Mouse (Mus musculus) forebrain, embryonic 11.5 days (tissue): ENCODE results near the gene Rps6kb2. TPM values are rescaled to one million over a fixed set of nuclear protein-coding genes. Genes with fewer than 3 reads are reported as not detected.

Source experiments
- ATAC-seq: fragments of 200-750 bp; cut with Nextera tagmentation; replicated peaks from 2 replicates; pipeline ENCODE4 v1.8.0; 2017; ENCODE audit warnings: moderate TSS enrichment; ENCODE audit not compliant: low FRiP score
- DNase-seq: peaks from one replicate; pipeline ENCODE4 v3.0.0-alpha.2; 2017; ENCODE audit warnings: low spot score
- H3K27ac ChIP-seq: fragments of 300-500 bp; sonication (generic); 2 replicates; pipeline ENCODE4 v1.5.1; 2014; ENCODE audit warnings: low read depth, low read length
- H3K27me3 ChIP-seq: fragments of 300-500 bp; sonication (generic); 2 replicates; pipeline ENCODE4 v1.6.1; 2014; ENCODE audit warnings: mild to moderate bottlenecking, low read length, mixed read lengths; ENCODE audit not compliant: control insufficient read depth, insufficient read depth
- H3K36me3 ChIP-seq: fragments of 300-500 bp; sonication (generic); 2 replicates; pipeline ENCODE4 v1.6.1; 2014; ENCODE audit warnings: mild to moderate bottlenecking, low read length, moderate library complexity, mixed read lengths; ENCODE audit not compliant: control insufficient read depth, insufficient read depth
- H3K4me1 ChIP-seq: fragments of 300-500 bp; sonication (generic); replicated peaks from 2 replicates; pipeline ENCODE4 v1.6.1; 2014; ENCODE audit warnings: low read length, mixed read lengths; ENCODE audit not compliant: control insufficient read depth, insufficient read depth
- H3K4me2 ChIP-seq: fragments of 300-500 bp; sonication (generic); 2 replicates; pipeline ENCODE4 v1.6.1; 2014; ENCODE audit warnings: low read depth, mild to moderate bottlenecking, low read length, moderate library complexity, mixed read lengths; ENCODE audit not compliant: severe bottlenecking
- H3K4me3 ChIP-seq: fragments of 300-500 bp; sonication (generic); 2 replicates; pipeline ENCODE4 v1.5.1; 2014; ENCODE audit warnings: low read depth, low read length
- H3K9ac ChIP-seq: fragments of 300-500 bp; sonication (generic); 2 replicates; pipeline ENCODE4 v1.6.1; 2014; ENCODE audit warnings: low read length
- H3K9me3 ChIP-seq: fragments of 300-500 bp; sonication (generic); 2 replicates; pipeline ENCODE4 v1.6.1; 2016; ENCODE audit warnings: low read length, mixed read lengths; ENCODE audit not compliant: control insufficient read depth
- WGBS: fragments of 180-500 bp; shearing (Covaris S2); extraction: QIAGEN DNeasy Blood & Tissue Kit; methylation state at CpG from one replicate; pipeline ENCODE4 v1.1.7; 2014; 5-methylcytosine and 5-hydroxymethylcytosine counted together
- polyA plus RNA-seq: library from polyadenylated mRNA; unstranded; fragments of >200 nt; fragmentation: Nextera tagmentation; extraction: Ambion mirVana; gene quantifications from 2 replicates; pipeline ENCODE4 v1.2.1, GENCODE M21; 2014

Rps6kb2 gene
- polyA plus RNA-seq, 1 experiment from 2014 or later: 55.8 TPM

DNA sequence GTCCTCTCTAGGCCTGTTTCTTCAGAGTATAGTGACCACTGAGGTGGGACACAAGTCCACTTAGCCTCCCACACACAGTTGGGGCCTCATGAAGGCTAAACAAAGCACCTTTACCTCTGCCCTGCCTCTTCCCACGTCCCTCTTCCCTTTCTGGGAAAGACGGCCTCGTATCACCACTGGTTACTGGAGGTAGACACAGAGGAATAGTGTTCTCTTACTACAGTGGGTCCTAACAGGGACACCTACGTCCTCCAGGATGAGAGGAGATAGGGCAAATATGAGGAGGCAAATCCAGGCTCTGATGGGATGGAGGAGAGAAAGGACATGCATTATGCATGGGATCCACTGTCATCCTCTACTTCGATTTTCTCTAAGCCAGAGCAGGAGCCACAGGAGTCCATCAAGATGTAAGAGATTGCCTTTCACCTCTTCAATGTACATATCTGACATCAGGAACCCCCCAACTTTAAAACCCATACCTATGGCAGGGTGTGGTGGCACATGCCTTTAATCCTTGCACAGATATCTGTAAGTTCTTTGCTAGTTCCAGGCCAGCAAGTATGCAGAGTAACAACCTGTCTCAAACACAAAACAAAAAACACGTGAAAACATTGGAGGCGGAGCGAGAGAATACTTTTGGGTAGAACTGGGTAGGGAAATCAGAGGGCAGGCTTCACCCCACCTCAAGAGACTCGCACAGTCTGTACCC lies 15.2 kb downstream of the Rps6kb2 start:
- Histone ChIP-seq H3K9ac (peak overlapping the region; percentile 45), H3K4me1 (peaks cover 7% of the 10 kb centered on the region), H3K36me3 (no peaks in the 10 kb centered on the region), H3K27me3 (no peaks in the 10 kb centered on the region), H3K4me2 (peak overlapping the region; percentile 83), H3K27ac (no peak overlapping the region), H3K4me3 (peak overlapping the region; percentile 89), H3K9me3 (no peaks in the 10 kb centered on the region; the same call in 1 of the 2 replicates)
- 36% methylated on average over 9 of the region's 9 CpGs for WGBS
- no peak for DNase-seq
- ATAC-seq: no peak; the same call in 1 of the 2 replicates

DNA sequence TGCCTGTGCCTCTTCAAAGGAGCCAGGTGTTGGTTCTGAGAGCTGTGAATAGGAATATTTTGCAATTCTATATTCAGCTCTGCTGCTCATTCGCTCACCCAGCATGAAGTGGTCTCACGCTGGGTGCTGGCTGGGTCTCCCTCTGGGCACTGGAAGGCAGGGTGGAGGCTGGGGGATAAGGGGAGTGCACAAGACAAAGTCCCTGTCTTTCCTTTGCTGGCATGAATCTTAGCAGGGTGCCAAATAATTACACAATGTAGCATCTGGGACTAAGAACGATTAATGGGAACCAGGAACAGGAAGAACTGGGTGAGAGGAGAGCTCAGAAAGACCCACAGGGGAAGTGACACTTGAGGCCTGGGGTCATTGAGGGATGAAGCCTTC lies 16.1 kb downstream of the Rps6kb2 start:
- Histone ChIP-seq H3K4me3 (no peak overlapping the region), H3K9ac (no peak overlapping the region), H3K36me3 (no peaks in the 10 kb centered on the region), H3K27me3 (no peaks in the 10 kb centered on the region), H3K27ac (no peak overlapping the region), H3K9me3 (no peaks in the 10 kb centered on the region; the same call in 1 of the 2 replicates), H3K4me1 (peaks cover 7% of the 10 kb centered on the region), H3K4me2 (no peak overlapping the region)
- ATAC-seq (no peak), DNase-seq (no peak)
- 48% methylated on average over 3 of the region's 3 CpGs for WGBS

DNA sequence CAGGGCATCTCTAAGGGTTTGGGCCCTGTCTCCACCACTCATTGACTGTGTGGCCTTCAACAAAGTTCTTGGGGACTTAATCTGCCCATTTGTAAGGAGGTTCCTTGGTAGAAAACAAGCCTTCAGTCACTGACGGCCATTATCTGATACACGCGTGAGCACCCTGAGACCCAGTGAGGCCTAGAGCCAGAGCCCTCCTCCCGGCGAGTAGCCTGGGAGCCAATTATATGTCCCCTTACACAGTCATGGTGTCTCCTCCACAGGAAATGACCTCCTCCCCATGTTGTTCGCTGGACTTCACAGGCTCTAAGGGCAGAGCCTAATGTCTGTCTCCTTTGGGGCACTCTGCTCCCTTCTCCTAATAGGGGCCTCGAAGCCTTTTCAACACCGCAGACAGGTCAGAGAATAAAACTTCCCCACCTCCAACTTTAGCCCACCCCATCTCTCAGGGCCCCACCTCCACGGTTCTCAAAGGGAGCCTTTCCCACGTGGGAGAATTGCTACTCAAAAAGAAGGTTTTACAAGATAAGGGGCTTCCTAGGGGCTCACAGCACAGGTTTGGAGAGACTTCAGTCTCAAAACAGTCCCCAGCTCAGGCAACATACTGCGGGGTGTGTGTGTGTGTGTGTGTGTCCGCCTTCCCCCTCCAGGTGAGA lies 16.7 kb downstream of the Rps6kb2 start:
- H3K9me3 ChIP-seq: no peaks in the 10 kb centered on the region; the same call in 1 of the 2 replicates
- no peak for ATAC-seq
- no peaks in the 10 kb centered on the region for H3K36me3 ChIP-seq
- H3K4me1 ChIP-seq: peaks cover 7% of the 10 kb centered on the region
- no peak for DNase-seq
- H3K9ac ChIP-seq: no peak overlapping the region
- no peaks in the 10 kb centered on the region for H3K27me3 ChIP-seq
- H3K4me2 ChIP-seq: no peak overlapping the region
- H3K4me3 ChIP-seq: no peak overlapping the region
- H3K27ac ChIP-seq: no peak overlapping the region
- WGBS: 62% methylated on average over 12 of the region's 12 CpGs

DNA sequence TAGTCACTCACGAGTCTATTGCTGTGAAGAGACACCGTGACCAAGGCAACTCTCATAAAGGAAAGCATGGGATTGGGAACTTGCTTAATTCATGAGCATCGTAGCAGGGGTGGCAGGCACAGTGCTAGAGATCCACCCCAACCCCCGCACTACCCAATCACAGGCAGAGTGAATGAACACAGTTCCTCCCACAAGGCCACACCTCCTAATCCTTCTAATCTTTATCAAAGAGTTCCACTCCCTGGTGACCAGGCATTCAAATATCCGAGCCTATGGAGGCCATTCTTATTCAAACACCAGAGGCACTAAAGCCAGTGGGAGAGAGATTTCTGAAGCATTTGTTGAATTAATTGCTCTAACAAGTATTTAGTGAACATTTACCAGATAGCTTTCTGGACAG lies 17.2 kb downstream of the Rps6kb2 start:
- no peak for ATAC-seq
- no peaks in the 10 kb centered on the region; the same call in 1 of the 2 replicates for H3K9me3 ChIP-seq
- DNase-seq: no peak
- H3K9ac ChIP-seq: no peak overlapping the region
- peaks cover 7% of the 10 kb centered on the region for H3K4me1 ChIP-seq
- H3K36me3 ChIP-seq: no peaks in the 10 kb centered on the region
- H3K27ac ChIP-seq: no peak overlapping the region
- no peaks in the 10 kb centered on the region for H3K27me3 ChIP-seq
- no peak overlapping the region for H3K4me2 ChIP-seq
- H3K4me3 ChIP-seq: no peak overlapping the region
- WGBS: 87% methylated on average over 5 of the region's 5 CpGs

DNA sequence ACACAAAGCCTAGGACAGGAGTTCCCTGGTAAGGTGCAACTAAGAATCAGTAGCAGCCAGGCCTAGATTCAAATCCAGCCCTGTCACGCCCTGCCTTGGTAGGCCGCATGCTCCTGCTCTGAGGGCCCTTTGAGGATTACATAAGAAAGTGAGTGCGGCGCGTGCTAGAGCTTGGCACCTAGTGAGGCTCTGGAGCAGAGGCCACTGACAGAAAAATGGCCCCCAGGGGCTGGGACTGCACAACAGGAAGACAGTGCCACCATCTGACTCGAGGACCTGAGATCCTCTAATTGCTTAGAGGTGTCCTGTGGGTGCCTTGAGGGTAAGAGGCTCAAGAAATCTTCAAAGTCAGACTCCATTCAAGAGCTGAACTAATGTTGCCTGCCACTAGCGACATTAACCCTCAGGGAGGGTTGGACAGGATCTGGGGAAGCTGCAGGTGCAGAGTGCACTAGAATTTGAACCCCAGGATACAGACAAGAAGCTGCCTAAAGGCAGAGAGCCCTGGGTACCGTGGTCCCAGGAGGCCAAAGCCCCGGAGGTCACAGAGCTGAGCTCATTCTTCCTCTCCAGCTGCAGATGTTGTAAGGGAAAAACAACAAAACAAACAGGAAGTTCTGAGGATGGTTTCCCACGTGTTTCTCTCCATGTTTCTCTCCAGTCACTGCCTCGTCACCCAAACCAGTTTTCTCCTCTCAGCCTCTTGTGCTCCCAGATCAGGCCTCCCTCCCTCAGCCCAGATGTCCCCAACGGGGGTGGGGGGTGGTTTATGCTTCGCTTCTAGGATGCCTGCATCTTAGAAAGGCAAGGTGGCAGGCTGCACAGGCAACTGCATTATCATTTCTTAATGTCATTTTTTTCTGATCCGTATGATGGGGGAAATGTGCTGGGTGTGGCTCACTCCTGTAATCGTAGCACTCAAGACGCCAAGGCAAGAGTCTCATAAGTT lies 18.3 kb downstream of the Rps6kb2 start:
- no peaks in the 10 kb centered on the region for H3K36me3 ChIP-seq
- no peak overlapping the region for H3K4me3 ChIP-seq
- H3K9me3 ChIP-seq: no peaks in the 10 kb centered on the region; the same call in 1 of the 2 replicates
- no peak overlapping the region for H3K4me2 ChIP-seq
- H3K9ac ChIP-seq: no peak overlapping the region
- no peaks in the 10 kb centered on the region for H3K27me3 ChIP-seq
- 87% methylated on average over 16 of the region's 16 CpGs for WGBS
- H3K27ac ChIP-seq: no peak overlapping the region
- H3K4me1 ChIP-seq: peaks cover 7% of the 10 kb centered on the region
- no peak for DNase-seq
- ATAC-seq: no peak

DNA sequence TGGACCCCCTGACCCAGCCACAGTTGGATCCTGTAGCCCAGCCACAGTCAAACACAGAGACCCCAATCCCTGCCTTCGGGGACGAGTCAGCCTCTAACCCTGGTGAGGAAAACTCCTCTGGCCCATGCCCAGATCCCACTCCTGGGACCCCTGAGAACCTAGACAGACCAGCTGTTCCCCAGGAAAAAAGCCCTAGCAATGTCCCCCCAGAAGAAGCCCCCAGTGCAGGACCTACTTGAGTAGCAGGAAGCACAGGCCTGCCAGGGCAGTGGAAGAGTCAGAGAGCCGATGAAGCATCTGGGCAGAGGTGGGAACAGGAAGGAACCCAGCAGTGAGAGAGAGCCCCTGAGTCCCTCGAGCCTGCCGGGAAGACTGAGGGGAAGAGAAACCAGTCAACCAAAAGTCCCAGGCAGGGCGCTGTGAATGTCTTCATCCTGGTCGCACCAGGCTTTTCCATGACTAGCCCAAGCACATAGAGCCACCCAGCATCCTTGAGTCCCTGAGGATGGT lies 19.3 kb downstream of the Rps6kb2 start, which contains the start of gene Cabp4:
Cabp4 (minus strand) TSS at position 275 of the 510 bp plus-strand sequence.
- Histone ChIP-seq H3K4me3 (no peak within 1 kb of the TSS), H3K4me1 (peaks cover 3% of the 10 kb centered on the region), H3K36me3 (no peaks in the 10 kb centered on the region), H3K9me3 (no peaks in the 10 kb centered on the region; the same call in 1 of the 2 replicates), H3K9ac (no peak within 1 kb of the TSS), H3K27me3 (no peaks in the 10 kb centered on the region), H3K4me2 (no peak within 1 kb of the TSS), H3K27ac (no peak within 1 kb of the TSS)
- ATAC-seq (no peak), DNase-seq (no peak)
- WGBS: 86% methylated on average over 7 of the region's 7 CpGs

DNA sequence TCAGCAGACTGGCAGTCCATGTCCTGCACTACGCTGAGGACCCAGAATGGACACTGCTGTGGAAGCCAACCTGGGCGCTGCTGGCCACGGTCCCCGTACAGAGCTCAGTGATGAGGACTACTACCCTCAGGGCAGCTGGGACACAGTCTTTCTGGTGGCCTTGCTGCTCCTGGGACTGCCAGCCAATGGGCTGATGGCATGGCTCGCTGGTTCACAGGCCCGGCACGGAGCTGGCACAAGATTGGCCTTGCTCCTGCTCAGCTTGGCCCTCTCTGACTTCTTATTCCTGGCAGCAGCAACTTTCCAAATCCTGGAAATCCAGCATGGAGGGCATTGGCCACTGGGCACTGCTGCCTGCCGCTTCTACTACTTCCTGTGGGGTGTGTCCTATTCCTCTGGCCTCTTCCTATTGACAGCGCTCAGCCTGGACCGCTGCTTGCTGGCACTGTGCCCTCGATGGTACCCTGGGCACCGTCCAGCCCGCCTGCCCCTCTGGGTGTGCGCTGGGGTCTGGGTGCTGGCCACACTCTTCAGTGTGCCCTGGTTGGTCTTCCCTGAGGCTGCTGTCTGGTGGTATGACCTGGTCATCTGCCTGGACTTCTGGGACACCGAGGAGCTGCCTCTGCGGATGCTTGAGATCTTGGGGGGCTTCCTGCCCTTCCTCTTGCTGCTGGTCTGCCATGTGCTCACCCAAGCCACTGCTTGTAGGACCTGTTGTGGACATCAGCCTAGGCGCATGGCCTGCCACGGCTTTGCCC lies 20.6 kb downstream of the Rps6kb2 start:
- no peak for DNase-seq
- Histone ChIP-seq H3K36me3 (no peaks in the 10 kb centered on the region), H3K27me3 (no peaks in the 10 kb centered on the region), H3K9me3 (no peaks in the 10 kb centered on the region; the same call in 1 of the 2 replicates), H3K4me1 (no peaks in the 10 kb centered on the region; the same call in 1 of the 2 replicates), H3K27ac (no peak overlapping the region), H3K9ac (no peak overlapping the region), H3K4me2 (no peak overlapping the region), H3K4me3 (no peak overlapping the region)
- 93% methylated on average over 18 of the region's 18 CpGs for WGBS
- ATAC-seq: no peak
